ENCODE assay signal across 9 mouse cellular contexts in the genomic region with DNA sequence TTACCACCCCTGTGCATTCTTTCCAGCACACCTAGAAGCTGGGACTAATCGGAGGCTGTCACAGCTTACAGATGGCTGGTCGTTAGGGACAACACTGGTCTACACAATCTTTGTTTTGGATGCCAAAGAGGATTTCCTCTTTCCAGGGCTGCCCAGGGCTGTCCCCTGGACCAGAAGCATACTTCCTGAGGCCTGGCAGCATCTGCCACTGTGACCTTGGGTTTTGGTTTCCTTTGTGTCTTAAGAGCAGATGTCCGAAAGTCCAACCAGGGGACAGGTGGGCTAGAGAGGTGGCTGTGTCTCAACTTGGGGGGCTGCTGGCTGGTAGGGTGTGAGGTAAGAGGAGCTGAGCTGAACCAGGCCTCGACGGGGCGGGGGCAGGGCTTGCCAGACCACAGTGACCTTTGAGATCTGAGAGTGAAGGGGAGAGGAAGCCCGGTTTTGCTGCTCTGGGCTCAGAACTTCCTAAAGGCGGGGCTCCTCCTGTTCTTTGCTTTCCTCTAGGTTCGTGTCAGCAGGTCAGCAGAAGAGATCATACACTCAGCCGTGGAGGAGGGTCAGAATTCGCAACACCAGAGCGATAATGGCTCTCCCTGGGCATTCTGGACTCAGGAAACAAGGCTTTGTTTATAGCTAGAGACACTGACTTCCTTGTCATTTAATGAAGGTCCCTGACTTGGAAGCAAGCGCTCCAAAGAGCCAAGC.
DNase-seq lines count a peak whose midpoint lies in the region; ATAC-seq and TF ChIP-seq lines count a peak whose summit lies in the region.
"Had no signal": no experiment of that assay in that cellular context is flagged by ENCODE, and none has a peak within 500 bp of the region (broad histone marks: within the 10 kb centered on the region; RNA-seq: fewer than 3 reads in every experiment).

No protein-coding gene starts in this region.

- no peak overlapping the region for H3K27ac ChIP-seq in embryonic facial prominence, embryonic 14.5 days (replicated peaks; ENCODE audit: low read depth, low read length)
- no peak overlapping the region for H3K27ac ChIP-seq in layer of hippocampus, adult 2 months

- ATAC-seq in embryonic facial prominence, embryonic 14.5 days (ENCODE audit: low read depth): peak; percentile 44; the same call in 1 of the 2 replicates
- ATAC-seq in frontal cortex, adult (ENCODE audit: low TSS enrichment): no peak

- intact Hi-C loops in heart, postnatal 14 days (cut with DNase I): no loop called here

- DNase-seq in embryo, embryonic 10 days (ENCODE audit: low spot score): peak; percentile 20
- DNase-seq in embryo, embryonic 11 days: no peak
- DNase-seq in embryonic facial prominence, embryonic 14.5 days (ENCODE audit: low spot score): no peak
- peak; percentile 46 to 50 for DNase-seq in heart, postnatal 14 days
- DNase-seq in kidney, postnatal 36 days: peak; percentile 64 to 82
- DNase-seq in layer of hippocampus, adult 2 months (ENCODE audit: low spot score in 2 of 2): no peak

- H3K4me3 ChIP-seq in embryonic facial prominence, embryonic 14.5 days (ENCODE audit: low read depth, low read length): no peak overlapping the region
- peak overlapping the region; percentile 83 for H3K4me3 ChIP-seq in megakaryocyte, embryonic 14.5 days (replicated peaks)
- H3K4me3 ChIP-seq in layer of hippocampus, adult 2 months: no peak overlapping the region
- H3K4me3 ChIP-seq: neural tube, embryonic 13.5 days had no signal

- H3K9me3 ChIP-seq in embryonic facial prominence, embryonic 14.5 days (ENCODE audit: control insufficient read depth, low read length): no peaks in the 10 kb centered on the region
- H3K9me3 ChIP-seq in megakaryocyte, embryonic 14.5 days: no peaks in the 10 kb centered on the region

- no peaks in the 10 kb centered on the region for H3K27me3 ChIP-seq in embryonic facial prominence, embryonic 14.5 days (replicated peaks; ENCODE audit: control insufficient read depth, insufficient read depth, low read length)
- H3K27me3 ChIP-seq in megakaryocyte, embryonic 14.5 days (replicated peaks): peaks cover 5% of the 10 kb centered on the region
- H3K27me3 ChIP-seq: neural tube, embryonic 13.5 days had no signal

- 43% methylated on average over 13 of the region's 13 CpGs for WGBS in embryonic facial prominence, embryonic 14.5 days

- no peak for TF ChIP-seq CTCF in layer of hippocampus, adult 2 months (conservative IDR thresholded peaks at IDR 0.05)

- H3K36me3 ChIP-seq in embryonic facial prominence, embryonic 14.5 days (ENCODE audit: control insufficient read depth, insufficient read depth, low read length): no peaks in the 10 kb centered on the region
- no peaks in the 10 kb centered on the region for H3K36me3 ChIP-seq in megakaryocyte, embryonic 14.5 days (replicated peaks; ENCODE audit: low read length)
- H3K36me3 ChIP-seq: neural tube, embryonic 13.5 days had no signal

- no peaks in the 10 kb centered on the region for H3K4me1 ChIP-seq in embryonic facial prominence, embryonic 14.5 days (ENCODE audit: control insufficient read depth, insufficient read depth, low read length)
- peaks cover 32% of the 10 kb centered on the region for H3K4me1 ChIP-seq in megakaryocyte, embryonic 14.5 days

- no peak overlapping the region for H3K4me2 ChIP-seq in embryonic facial prominence, embryonic 14.5 days (ENCODE audit: low read depth, low read length)
- H3K4me2 ChIP-seq: neural tube, embryonic 13.5 days had no signal

- H3K9ac ChIP-seq in embryonic facial prominence, embryonic 14.5 days (ENCODE audit: low read depth, low read length): no peak overlapping the region
- H3K9ac ChIP-seq: neural tube, embryonic 13.5 days had no signal

Comparison
In these comparisons a context has a peak if more than half of its experiments do, and no peak if none do; other contexts are left out.
1. DNase-seq: peak in embryo, embryonic 10 days (single experiment), heart, postnatal 14 days (2 of 2) and kidney, postnatal 36 days (2 of 2); none in embryo, embryonic 11 days (single experiment), embryonic facial prominence, embryonic 14.5 days (single experiment) and layer of hippocampus, adult 2 months (0 of 2).